Mouse (Mus musculus) heart, embryonic 10.5 days (tissue): ENCODE measurements around the gene Dctpp1. TPM values are rescaled to one million over a fixed set of nuclear protein-coding genes. Genes with fewer than 3 reads are reported as not detected.

Experiments used
- DNase-seq: peaks from one replicate; pipeline ENCODE4 v3.0.0-alpha.2; 2017; ENCODE audit warnings: low spot score
- H3K27ac ChIP-seq: fragments of 300-500 bp; sonication (generic); 2 replicates; pipeline ENCODE4 v1.5.1; 2016; ENCODE audit warnings: mild to moderate bottlenecking
- H3K27me3 ChIP-seq: fragments of 300-500 bp; sonication (generic); 2 replicates; pipeline ENCODE4 v1.6.1; 2016; ENCODE audit warnings: mild to moderate bottlenecking; ENCODE audit not compliant: poor library complexity, insufficient read depth, severe bottlenecking
- H3K36me3 ChIP-seq: fragments of 300-500 bp; sonication (generic); 2 replicates; pipeline ENCODE4 v1.6.1; 2016; ENCODE audit warnings: mild to moderate bottlenecking, moderate library complexity
- H3K4me1 ChIP-seq: fragments of 300-500 bp; sonication (generic); 2 replicates; pipeline ENCODE4 v1.6.1; 2016; ENCODE audit warnings: mild to moderate bottlenecking
- H3K4me3 ChIP-seq: fragments of 300-500 bp; sonication (generic); 2 replicates; pipeline ENCODE4 v1.5.1; 2016; ENCODE audit warnings: mild to moderate bottlenecking, moderate library complexity
- H3K9me3 ChIP-seq: fragments of 300-500 bp; sonication (generic); 2 replicates; pipeline ENCODE4 v1.6.1; 2016; ENCODE audit warnings: mild to moderate bottlenecking, moderate library complexity
- WGBS: fragments of 180-500 bp; shearing (Covaris S2); methylation state at CpG from one replicate; pipeline ENCODE4 v1.1.7; 2016; 5-methylcytosine and 5-hydroxymethylcytosine counted together
- polyA plus RNA-seq: library from polyadenylated mRNA; unstranded; fragments of >200 nt; fragmentation: Nextera tagmentation; extraction: Ambion mirVana; gene quantifications from 2 replicates; pipeline ENCODE4 v1.2.1, GENCODE M21; 2016

Gene Dctpp1
- polyA plus RNA-seq: 222 and 262 TPM in 2 replicates

DNA sequence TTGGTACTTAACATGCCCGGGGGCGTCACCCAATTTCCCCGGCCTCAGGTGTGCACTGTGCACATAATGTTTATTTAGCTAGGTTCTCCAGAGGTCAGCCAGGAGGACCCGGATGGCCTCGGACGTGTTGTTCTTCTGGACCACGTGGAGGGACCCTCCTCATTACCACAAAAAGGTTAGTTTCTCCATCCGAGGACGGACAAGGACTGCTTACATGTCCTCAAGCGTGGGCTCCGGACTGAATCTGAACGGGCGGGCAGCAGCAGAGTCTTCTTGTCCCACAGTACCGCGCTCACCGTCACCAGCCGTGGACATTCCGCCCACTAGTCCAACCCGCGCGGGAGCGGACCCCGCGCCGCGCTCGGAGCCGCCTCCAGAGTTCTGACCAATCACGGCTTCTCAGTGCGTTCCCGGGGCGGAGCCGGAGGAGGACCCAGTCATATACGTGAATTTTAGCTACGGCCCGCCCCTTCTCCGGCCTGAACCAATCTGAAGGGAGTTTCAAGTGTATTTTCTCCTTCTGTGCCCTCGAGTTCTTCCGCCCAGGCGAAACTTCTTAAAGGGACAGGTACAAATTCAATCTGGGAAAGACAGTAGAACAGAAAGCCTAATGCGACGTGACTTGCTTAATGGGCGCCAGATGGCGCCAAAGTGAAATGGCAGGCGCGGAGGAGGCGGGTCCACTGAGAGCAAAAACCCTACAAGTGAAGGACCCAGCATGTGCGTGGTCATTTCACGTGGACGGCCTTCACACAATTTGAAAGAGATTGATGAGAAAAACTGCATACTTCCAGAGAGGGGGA is at the start of gene Dctpp1:
Gene Dctpp1, minus strand, starts transcription at position 401 of the 803 bp plus-strand sequence.
- Histone ChIP-seq H3K36me3 (peaks cover 22% of the 10 kb centered on the region), H3K4me1 (peaks cover 19% of the 10 kb centered on the region), H3K27ac (peak within 1 kb of the TSS; percentile 87), H3K4me3 (peak within 1 kb of the TSS; percentile 76), H3K27me3 (no peaks in the 10 kb centered on the region), H3K9me3 (no peaks in the 10 kb centered on the region)
- DNase-seq: peak; percentile 100
- WGBS: under 1% methylated on average over 50 of the region's 50 CpGs

DNA sequence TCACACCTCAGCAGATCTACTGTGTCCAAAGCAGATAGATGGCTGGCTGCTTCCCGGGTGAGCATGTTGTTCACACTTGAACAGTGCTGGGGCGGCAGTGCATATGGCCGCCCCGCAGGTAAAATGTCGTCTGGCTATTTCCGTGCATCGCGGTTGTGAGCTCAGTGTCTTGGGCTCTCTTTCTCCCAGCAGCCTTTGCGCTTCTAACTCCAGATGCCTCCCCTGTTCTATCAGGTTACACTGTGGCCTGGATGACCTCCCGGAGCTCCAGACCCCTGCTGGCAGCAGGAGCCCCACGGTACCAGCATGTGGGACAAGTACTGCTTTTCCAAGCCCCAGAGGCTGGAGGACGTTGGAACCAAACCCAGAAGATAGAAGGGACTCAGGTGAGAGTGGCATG is 49.4 kb upstream of the Dctpp1 start:
- 0 out of 2 replicates have a peak overlapping the region, but pooled peaks have one; percentile 17 for H3K27ac ChIP-seq
- no peak for DNase-seq
- peaks cover 7% of the 10 kb centered on the region; the same call in 1 of the 2 replicates for H3K4me1 ChIP-seq
- H3K9me3 ChIP-seq: no peaks in the 10 kb centered on the region
- no peak overlapping the region for H3K4me3 ChIP-seq
- H3K36me3 ChIP-seq: no peaks in the 10 kb centered on the region
- no peaks in the 10 kb centered on the region for H3K27me3 ChIP-seq
- 65% methylated on average over 12 of the region's 12 CpGs for WGBS

DNA sequence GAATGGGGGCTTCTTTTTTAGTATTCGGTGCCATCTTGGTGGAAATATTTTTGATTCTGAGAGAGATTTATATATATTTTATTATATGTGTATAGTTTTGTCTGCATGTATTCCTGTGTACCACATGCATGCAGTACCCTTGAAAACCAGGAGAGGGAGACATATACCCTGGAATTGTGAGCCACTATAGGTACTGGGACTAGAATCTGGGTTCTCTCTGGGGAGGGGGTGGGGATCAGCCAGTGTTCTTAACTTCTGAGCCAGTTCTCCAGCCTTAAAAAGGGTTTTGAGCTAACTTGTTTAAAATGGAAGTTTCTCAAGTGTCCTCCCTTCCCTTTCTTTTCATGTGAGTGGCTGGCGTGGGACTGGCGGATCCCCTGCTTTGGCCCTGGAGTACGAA is 48.4 kb upstream of the Dctpp1 start:
- Histone ChIP-seq H3K4me1 (peaks cover 7% of the 10 kb centered on the region; the same call in 1 of the 2 replicates), H3K4me3 (no peak overlapping the region), H3K9me3 (no peaks in the 10 kb centered on the region), H3K27me3 (no peaks in the 10 kb centered on the region), H3K27ac (no peak overlapping the region), H3K36me3 (no peaks in the 10 kb centered on the region)
- DNase-seq: no peak
- 68% methylated on average over 4 of the region's 4 CpGs for WGBS

DNA sequence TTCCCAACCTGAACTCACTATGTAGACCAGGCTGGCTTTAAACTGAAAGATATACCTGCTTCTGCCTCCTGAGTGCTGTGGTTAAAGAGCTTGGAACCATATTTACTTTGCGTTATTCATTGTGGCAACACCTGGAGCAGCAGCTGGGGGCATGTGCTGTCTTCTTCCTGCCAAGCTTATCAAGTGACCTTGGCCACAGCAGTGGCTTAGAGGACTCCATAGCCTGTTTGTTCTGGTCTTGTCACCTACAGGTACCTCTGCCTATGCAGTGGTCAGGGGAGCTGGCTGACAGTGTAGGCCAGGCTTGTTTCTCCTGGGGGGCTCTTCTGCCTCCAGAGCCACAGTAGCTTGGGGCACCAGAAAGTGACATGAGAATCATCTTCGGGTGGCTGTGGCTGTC is 47.9 kb upstream of the Dctpp1 start:
- no peak overlapping the region for H3K4me3 ChIP-seq
- peaks cover 7% of the 10 kb centered on the region; the same call in 1 of the 2 replicates for H3K4me1 ChIP-seq
- no peak overlapping the region for H3K27ac ChIP-seq
- no peaks in the 10 kb centered on the region for H3K36me3 ChIP-seq
- H3K9me3 ChIP-seq: no peaks in the 10 kb centered on the region
- no peak for DNase-seq
- no peaks in the 10 kb centered on the region for H3K27me3 ChIP-seq
- WGBS: 74% methylated on average over 2 of the region's 2 CpGs

DNA sequence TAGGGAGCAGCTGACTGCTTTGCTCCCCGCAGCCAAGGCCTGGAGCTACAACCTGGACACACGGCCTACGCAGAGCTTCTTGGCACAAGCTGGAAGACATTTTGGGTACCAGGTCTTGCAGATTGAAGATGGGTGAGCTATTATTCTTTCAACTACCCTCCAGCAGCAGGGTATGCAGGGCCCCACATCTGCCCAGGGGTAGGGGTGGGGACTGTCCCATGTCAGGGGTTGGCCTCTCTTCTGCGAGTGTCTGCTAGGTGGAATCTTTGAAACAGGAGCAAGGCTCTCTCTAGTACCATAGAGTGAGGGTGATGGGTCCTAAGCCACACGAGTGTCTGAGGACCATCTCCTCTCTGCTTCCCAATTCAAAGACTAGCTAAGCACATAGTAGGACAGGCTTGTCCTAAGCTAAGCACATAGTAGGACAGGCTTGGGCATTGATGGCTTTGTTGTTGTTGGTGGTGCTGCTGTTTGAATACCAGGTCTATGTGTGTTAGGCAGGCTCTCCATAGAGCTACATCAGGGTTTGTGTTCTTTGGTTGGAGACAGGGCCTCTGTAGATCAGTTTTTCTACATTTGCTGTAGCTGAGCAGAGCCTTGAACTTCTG is 37.2 kb upstream of the Dctpp1 start:
- no peak for DNase-seq
- Histone ChIP-seq H3K9me3 (no peaks in the 10 kb centered on the region), H3K27me3 (0 out of 2 replicates have a peak, but pooled peaks cover 4% of the 10 kb centered on the region), H3K4me1 (peaks cover 7% of the 10 kb centered on the region; the same call in 1 of the 2 replicates), H3K4me3 (no peak overlapping the region), H3K27ac (no peak overlapping the region), H3K36me3 (no peaks in the 10 kb centered on the region)
- WGBS: 85% methylated on average over 5 of the region's 5 CpGs

DNA sequence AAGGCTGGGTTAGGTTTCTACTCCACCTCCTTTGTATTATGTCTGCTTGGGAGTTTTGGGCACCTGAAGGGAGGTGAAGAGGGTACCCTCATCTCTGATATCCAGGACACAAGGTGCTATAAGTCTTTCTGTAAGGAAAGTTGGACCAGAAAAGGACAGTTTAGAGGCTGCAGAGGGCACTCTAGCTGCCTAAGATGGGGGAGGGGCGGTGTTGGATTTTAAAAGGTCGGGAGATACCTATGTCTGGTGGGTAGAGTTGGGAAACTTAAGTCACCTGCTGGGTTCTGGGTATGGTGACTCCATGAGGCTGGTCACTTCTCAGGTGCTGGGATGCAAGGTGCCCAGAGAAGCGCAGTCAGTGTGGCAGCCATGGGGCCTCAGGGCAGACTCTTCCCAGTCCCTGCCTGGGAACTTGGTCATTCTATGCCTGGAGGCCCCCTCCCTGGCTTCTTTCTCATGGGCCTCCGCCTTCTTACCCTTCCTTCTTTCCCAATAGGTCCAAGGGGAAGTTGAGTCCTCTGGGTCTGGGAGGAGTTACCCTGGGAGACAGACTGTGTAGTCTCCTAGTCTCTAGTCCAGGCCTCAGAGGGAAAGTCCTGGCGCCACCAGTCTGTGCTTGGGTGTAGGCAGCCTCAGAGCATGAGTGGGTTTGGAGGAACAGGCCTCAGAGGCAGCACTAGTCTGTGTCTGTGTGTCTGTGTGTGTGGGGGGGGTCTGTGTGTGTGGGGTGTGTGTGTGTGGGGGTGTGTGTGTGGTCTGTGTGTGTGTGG is 36.5 kb upstream of the Dctpp1 start:
- H3K4me3 ChIP-seq: no peak overlapping the region
- 81% methylated on average over 5 of the region's 5 CpGs for WGBS

DNA sequence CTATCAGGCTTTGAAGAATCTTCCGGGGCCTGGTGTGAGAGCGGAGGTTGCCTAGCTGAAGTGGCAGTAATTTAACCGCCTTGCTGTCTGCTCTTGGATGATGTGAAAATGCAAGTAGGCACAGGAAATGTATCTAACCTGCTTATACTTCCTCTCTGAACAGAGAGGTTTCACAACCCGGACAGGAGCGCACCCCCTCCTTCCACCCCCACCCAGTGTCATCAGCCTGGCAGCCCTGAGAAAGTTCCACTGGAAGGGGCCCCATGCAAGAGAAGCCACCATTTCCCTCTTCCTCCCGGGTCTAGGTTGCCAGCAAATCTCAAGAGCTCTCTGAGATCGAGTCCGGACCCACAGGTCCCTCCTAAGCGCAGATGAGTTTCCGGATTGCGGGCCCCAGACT is 35.6 kb upstream of the Dctpp1 start, which contains the start of gene Itgal:
Gene Itgal, plus strand, starts transcription at position 163 of the 400 bp plus-strand sequence.
- H3K27ac ChIP-seq: no peak within 1 kb of the TSS
- no peaks in the 10 kb centered on the region for H3K9me3 ChIP-seq
- H3K4me1 ChIP-seq: peaks cover 7% of the 10 kb centered on the region; the same call in 1 of the 2 replicates
- WGBS: 71% methylated on average over 11 of the region's 11 CpGs
- no peak for DNase-seq
- H3K4me3 ChIP-seq: no peak within 1 kb of the TSS
- H3K36me3 ChIP-seq: no peaks in the 10 kb centered on the region
- 0 out of 2 replicates have a peak, but pooled peaks cover 4% of the 10 kb centered on the region for H3K27me3 ChIP-seq

More for the DNA sequence above, 36.5 kb upstream of the Dctpp1 start:
- no peaks in the 10 kb centered on the region for H3K9me3 ChIP-seq
- no peak overlapping the region for H3K27ac ChIP-seq
- peaks cover 7% of the 10 kb centered on the region; the same call in 1 of the 2 replicates for H3K4me1 ChIP-seq
- DNase-seq: no peak
- H3K36me3 ChIP-seq: no peaks in the 10 kb centered on the region
- 0 out of 2 replicates have a peak, but pooled peaks cover 4% of the 10 kb centered on the region for H3K27me3 ChIP-seq

GRCm38 (mm10) chr7:127290142-127290541 is 29.6 kb upstream of the Dctpp1 start:
- H3K4me1 ChIP-seq: 0 out of 2 replicates have a peak, but pooled peaks cover 2% of the 10 kb centered on the region
- no peak overlapping the region for H3K4me3 ChIP-seq
- H3K36me3 ChIP-seq: no peaks in the 10 kb centered on the region
- no peaks in the 10 kb centered on the region for H3K27me3 ChIP-seq
- 74% methylated on average over 8 of the region's 8 CpGs for WGBS
- peaks cover 8% of the 10 kb centered on the region for H3K9me3 ChIP-seq
- H3K27ac ChIP-seq: no peak overlapping the region
- DNase-seq: no peak

- H3K27me3 ChIP-seq: no peaks in the 10 kb centered on the region
- 70% methylated on average over 2 of the region's 2 CpGs for WGBS
- peaks cover 8% of the 10 kb centered on the region for H3K9me3 ChIP-seq
- H3K4me1 ChIP-seq: 0 out of 2 replicates have a peak, but pooled peaks cover 3% of the 10 kb centered on the region
- H3K27ac ChIP-seq: no peak overlapping the region
- no peaks in the 10 kb centered on the region for H3K36me3 ChIP-seq
- DNase-seq: no peak
- no peak overlapping the region for H3K4me3 ChIP-seq
Observed at GRCm38 (mm10) chr7:127289306-127289705, 28.8 kb upstream of the Dctpp1 start.

DNA sequence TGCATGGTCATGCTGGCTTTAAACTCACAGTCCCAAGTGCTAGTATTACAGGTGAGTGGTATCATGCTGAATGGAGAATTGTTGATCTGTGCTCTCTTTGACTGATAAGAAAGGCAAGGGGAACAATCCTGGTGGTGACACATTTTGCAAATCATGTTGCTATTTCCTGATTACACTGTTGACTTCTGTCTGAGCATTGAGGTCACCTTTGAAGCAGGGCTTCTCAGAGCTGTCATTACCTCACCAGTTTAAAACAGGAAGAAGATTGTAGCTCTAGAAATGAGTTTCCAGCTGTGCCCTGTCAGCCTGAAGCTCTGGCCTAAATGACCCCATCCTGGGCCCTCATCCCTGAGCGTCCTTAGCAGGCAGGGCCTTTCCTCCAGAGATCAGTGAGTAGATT is 27.4 kb upstream of the Dctpp1 start:
- 79% methylated on average over 1 of the region's 1 CpGs for WGBS
- no peak overlapping the region for H3K4me3 ChIP-seq
- no peaks in the 10 kb centered on the region for H3K36me3 ChIP-seq
- DNase-seq: no peak
- peaks cover 8% of the 10 kb centered on the region for H3K9me3 ChIP-seq
- 0 out of 2 replicates have a peak, but pooled peaks cover 3% of the 10 kb centered on the region for H3K4me1 ChIP-seq
- H3K27me3 ChIP-seq: no peaks in the 10 kb centered on the region
- H3K27ac ChIP-seq: no peak overlapping the region

GRCm38 (mm10) chr7:127285154-127285553 is 24.6 kb upstream of the Dctpp1 start:
- no peak overlapping the region for H3K27ac ChIP-seq
- WGBS: 42% methylated on average over 10 of the region's 10 CpGs

GRCm38 (mm10) chr7:127282190-127282589 is 21.7 kb upstream of the Dctpp1 start:
- Histone ChIP-seq H3K27ac (no peak overlapping the region), H3K4me1 (peaks cover 21% of the 10 kb centered on the region), H3K27me3 (no peaks in the 10 kb centered on the region), H3K36me3 (no peaks in the 10 kb centered on the region), H3K9me3 (0 out of 2 replicates have a peak, but pooled peaks cover 3% of the 10 kb centered on the region), H3K4me3 (no peak overlapping the region)
- 77% methylated on average over 2 of the region's 2 CpGs for WGBS
- no peak for DNase-seq

More at GRCm38 (mm10) chr7:127285154-127285553, 24.6 kb upstream of the Dctpp1 start:
- Histone ChIP-seq H3K27me3 (no peaks in the 10 kb centered on the region), H3K36me3 (no peaks in the 10 kb centered on the region), H3K4me1 (0 out of 2 replicates have a peak, but pooled peaks cover 3% of the 10 kb centered on the region), H3K4me3 (no peak overlapping the region), H3K9me3 (peaks cover 8% of the 10 kb centered on the region)
- DNase-seq: no peak
